Mouse (Mus musculus): ENCODE measurements around the gene Tbc1d30. TPM values are rescaled to one million over a fixed set of nuclear protein-coding genes. Genes with fewer than 3 reads are reported as not detected.

The Tbc1d30 gene
- 16.6 and 17.0 TPM in 2 replicates for polyA plus RNA-seq (2014; fragmentation: Nextera tagmentation; extraction: Ambion mirVana)

DNA sequence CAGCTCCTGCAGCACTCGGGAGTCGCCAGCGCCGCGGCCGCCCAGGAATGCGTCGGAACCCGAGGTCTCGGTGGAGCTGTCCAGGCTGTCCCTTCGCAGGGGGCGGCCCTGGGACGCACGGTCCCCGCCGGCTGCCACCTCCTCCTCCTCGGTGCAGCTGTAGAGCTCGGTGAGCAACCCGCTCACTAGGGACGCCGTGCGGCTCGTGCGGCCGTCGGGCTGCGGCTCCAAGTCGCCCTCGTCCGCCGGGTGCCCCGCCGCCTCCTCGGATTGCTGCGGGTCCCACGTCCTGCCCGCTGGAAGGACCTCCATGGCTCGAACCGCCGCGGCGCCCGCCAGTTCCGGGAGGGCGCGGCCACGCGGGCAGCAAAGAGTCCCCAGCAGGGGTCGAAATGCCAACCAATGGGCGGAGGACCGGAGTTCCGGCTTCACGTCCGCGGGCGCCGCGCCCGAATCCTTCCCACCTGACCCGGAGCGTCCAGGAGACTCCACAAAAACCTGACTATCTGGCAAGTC, at the start of gene Tbc1d30:
Tbc1d30 (minus strand) TSS at position 213 of the 516 bp plus-strand sequence.
- Histone ChIP-seq H3K4me3 (replicated peaks; ENCODE audit: low read depth, low read length) (peak within 1 kb of the TSS; percentile 43), H3K4me2 (ENCODE audit: low read length) (peak within 1 kb of the TSS; percentile 86), H3K36me3 (ENCODE audit: control insufficient read depth, insufficient read depth, low read length) (no peaks in the 10 kb centered on the region), H3K9ac (replicated peaks; ENCODE audit: low read length) (peak within 1 kb of the TSS; percentile 40), H3K27ac (replicated peaks; ENCODE audit: low read depth, low read length) (no peak within 1 kb of the TSS), H3K9me3 (ENCODE audit: control insufficient read depth, low read length) (no peaks in the 10 kb centered on the region), H3K4me1 (ENCODE audit: control insufficient read depth, insufficient read depth, low read length) (peaks cover 8% of the 10 kb centered on the region), H3K27me3 (ENCODE audit: control insufficient read depth, insufficient read depth, low read length) (peaks cover 29% of the 10 kb centered on the region)
- DNase-seq (peak; percentile 58), ATAC-seq (ENCODE audit: low FRiP score, low TSS enrichment) (no peak; the same call in 1 of the 2 replicates)
- WGBS = under 1% methylated on average over 54 of the region's 61 CpGs

DNA sequence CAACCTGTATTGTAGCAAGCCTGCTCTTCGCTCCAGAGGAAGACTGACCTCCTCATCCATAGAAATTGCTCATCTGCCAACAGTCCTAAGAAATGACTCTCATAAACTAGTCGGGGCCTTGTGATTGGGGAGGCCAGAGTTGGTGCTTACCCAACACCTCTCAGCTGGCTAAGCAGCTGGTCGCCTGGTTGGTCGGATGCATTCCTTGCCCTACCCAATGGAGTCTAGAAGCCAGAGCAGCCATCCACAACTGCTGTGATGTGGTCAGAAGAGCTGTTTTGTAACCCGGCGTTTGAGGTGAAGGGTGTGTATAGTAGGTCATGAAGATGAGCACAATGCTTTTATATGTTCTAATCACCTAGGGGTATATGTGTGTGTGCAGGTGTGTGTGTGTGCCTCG, 47.5 kb upstream of the Tbc1d30 start:
- Histone ChIP-seq H3K9ac (replicated peaks; ENCODE audit: low read length) (no peak overlapping the region), H3K9me3 (ENCODE audit: control insufficient read depth, low read length) (no peaks in the 10 kb centered on the region), H3K27me3 (ENCODE audit: control insufficient read depth, insufficient read depth, low read length) (no peaks in the 10 kb centered on the region), H3K4me1 (ENCODE audit: control insufficient read depth, insufficient read depth, low read length) (no peaks in the 10 kb centered on the region), H3K36me3 (ENCODE audit: control insufficient read depth, insufficient read depth, low read length) (peaks cover 30% of the 10 kb centered on the region), H3K27ac (replicated peaks; ENCODE audit: low read depth, low read length) (no peak overlapping the region), H3K4me3 (replicated peaks; ENCODE audit: low read depth, low read length) (no peak overlapping the region), H3K4me2 (ENCODE audit: low read length) (no peak overlapping the region)
- DNase-seq (no peak), ATAC-seq (ENCODE audit: low FRiP score, low TSS enrichment) (no peak)
- WGBS = 89% methylated on average over 7 of the region's 7 CpGs

DNA sequence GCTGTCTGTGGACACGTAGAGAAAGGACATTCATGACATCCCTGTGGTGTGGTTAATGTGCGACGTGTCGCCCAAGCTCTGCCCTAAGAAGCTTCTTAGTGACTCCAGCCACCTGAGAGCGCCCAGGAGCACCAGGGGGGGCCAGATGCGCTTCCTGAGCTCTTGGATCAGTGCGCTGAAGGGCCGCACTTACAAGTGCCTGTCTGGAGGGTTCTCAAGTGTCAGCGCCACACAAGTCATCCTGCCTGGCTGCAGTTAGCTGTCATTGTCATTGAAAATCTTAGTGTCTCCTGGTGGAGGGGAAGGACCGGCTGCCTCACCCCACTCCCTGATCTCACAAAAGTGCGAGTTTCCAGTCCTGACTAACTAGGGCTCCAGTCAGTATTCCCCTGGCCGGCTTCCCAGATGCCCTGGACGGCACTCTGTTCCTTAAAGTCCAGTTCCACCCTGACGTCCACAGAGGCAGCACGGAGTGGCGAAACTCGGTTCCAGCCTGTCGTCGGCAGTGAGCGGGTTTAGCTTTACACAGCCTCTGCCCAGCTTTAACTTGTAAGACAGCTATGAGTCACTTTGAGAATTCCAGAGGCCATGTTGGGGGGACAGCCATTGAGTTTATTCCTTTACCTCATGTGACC, 44.6 kb upstream of the Tbc1d30 start:
- Histone ChIP-seq H3K4me3 (replicated peaks; ENCODE audit: low read depth, low read length) (no peak overlapping the region), H3K4me2 (ENCODE audit: low read length) (no peak overlapping the region), H3K4me1 (ENCODE audit: control insufficient read depth, insufficient read depth, low read length) (no peaks in the 10 kb centered on the region), H3K9me3 (ENCODE audit: control insufficient read depth, low read length) (no peaks in the 10 kb centered on the region), H3K36me3 (ENCODE audit: control insufficient read depth, insufficient read depth, low read length) (peaks cover 59% of the 10 kb centered on the region), H3K27me3 (ENCODE audit: control insufficient read depth, insufficient read depth, low read length) (no peaks in the 10 kb centered on the region), H3K9ac (replicated peaks; ENCODE audit: low read length) (no peak overlapping the region), H3K27ac (replicated peaks; ENCODE audit: low read depth, low read length) (no peak overlapping the region)
- WGBS = 87% methylated on average over 20 of the region's 20 CpGs
- ATAC-seq (ENCODE audit: low FRiP score, low TSS enrichment) (no peak), DNase-seq (no peak)

DNA sequence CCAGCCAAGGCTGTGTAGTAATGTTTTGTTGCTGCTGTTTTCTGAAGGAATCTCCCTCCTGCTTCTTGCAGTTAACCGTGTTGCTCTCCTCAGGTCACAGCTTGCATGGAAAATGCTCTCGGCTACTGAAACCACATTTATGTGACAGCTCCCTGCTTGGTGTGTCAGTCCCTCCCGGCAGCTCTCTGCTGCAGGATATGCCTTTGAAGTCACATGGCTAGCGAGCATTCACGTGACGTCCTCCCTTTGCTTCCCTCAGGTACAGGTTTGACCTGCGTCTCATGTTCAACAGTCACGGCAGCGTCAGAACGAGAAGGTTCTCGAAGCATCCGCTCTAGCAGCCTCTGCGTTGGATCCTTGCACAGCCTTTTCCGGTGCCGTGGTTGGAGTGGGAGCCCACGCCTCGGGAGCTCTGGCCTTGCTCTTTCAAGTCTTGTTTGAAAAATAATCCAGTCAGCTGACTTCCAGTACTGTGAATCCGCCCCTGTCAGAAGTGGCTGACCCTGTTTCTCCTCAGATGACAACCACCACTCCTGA, 43.8 kb upstream of the Tbc1d30 start:
- ATAC-seq (ENCODE audit: low FRiP score, low TSS enrichment) (no peak), DNase-seq (no peak)
- Histone ChIP-seq H3K4me2 (ENCODE audit: low read length) (no peak overlapping the region), H3K4me1 (ENCODE audit: control insufficient read depth, insufficient read depth, low read length) (no peaks in the 10 kb centered on the region), H3K36me3 (ENCODE audit: control insufficient read depth, insufficient read depth, low read length) (peaks cover 67% of the 10 kb centered on the region), H3K9me3 (ENCODE audit: control insufficient read depth, low read length) (no peaks in the 10 kb centered on the region), H3K27me3 (ENCODE audit: control insufficient read depth, insufficient read depth, low read length) (no peaks in the 10 kb centered on the region), H3K9ac (replicated peaks; ENCODE audit: low read length) (no peak overlapping the region), H3K27ac (replicated peaks; ENCODE audit: low read depth, low read length) (no peak overlapping the region), H3K4me3 (replicated peaks; ENCODE audit: low read depth, low read length) (no peak overlapping the region)
- WGBS = 88% methylated on average over 18 of the region's 18 CpGs

DNA sequence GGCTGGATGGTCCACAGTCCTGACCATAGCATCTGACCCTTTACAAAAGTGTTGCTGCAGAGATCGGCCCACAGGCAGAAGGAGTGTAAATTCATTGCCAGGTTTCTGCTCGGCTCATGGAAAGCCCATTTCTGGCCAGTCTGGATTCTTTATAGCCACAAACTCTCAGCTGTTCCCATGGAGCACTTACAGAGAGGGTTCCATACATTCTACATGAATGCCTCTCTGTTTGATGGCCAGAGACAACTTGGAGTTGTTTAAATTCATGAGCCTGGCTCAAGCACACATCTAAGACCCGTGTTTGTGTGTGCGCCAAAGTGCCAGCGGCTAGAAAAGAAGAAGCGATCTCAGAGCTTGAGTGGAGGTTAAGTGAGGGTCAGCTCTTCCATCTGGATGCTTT, 43.2 kb upstream of the Tbc1d30 start:
- Histone ChIP-seq H3K4me3 (replicated peaks; ENCODE audit: low read depth, low read length) (no peak overlapping the region), H3K27me3 (ENCODE audit: control insufficient read depth, insufficient read depth, low read length) (no peaks in the 10 kb centered on the region), H3K9me3 (ENCODE audit: control insufficient read depth, low read length) (no peaks in the 10 kb centered on the region), H3K36me3 (ENCODE audit: control insufficient read depth, insufficient read depth, low read length) (peaks cover 73% of the 10 kb centered on the region), H3K27ac (replicated peaks; ENCODE audit: low read depth, low read length) (no peak overlapping the region), H3K4me2 (ENCODE audit: low read length) (no peak overlapping the region), H3K4me1 (ENCODE audit: control insufficient read depth, insufficient read depth, low read length) (no peaks in the 10 kb centered on the region), H3K9ac (replicated peaks; ENCODE audit: low read length) (no peak overlapping the region)
- ATAC-seq (ENCODE audit: low FRiP score, low TSS enrichment) (no peak), DNase-seq (no peak)
- 85% methylated on average over 6 of the region's 6 CpGs for WGBS

DNA sequence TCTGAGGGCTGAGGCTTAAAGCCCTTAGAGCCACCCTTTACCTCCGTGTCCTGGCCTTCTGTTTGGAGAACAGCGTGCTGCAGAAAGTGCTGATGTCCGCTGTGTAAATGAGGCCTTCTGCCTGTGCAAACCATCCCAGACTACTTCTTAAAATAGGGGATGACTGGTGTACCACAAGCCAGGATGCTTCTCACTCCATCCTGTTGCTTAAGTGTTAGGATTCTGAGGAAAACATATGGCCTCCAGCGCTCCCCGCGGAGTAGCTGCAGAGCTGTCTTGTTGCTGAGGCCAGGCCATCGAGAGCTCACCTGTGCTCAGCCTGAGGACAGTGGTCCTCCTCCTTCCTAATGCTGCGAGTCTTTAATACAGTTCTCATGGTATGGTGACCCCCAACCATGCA, 40.8 kb upstream of the Tbc1d30 start:
- Histone ChIP-seq H3K4me2 (ENCODE audit: low read length) (no peak overlapping the region), H3K36me3 (ENCODE audit: control insufficient read depth, insufficient read depth, low read length) (peaks cover 97% of the 10 kb centered on the region), H3K4me3 (replicated peaks; ENCODE audit: low read depth, low read length) (no peak overlapping the region), H3K4me1 (ENCODE audit: control insufficient read depth, insufficient read depth, low read length) (no peaks in the 10 kb centered on the region), H3K9me3 (ENCODE audit: control insufficient read depth, low read length) (no peaks in the 10 kb centered on the region), H3K9ac (replicated peaks; ENCODE audit: low read length) (no peak overlapping the region), H3K27me3 (ENCODE audit: control insufficient read depth, insufficient read depth, low read length) (no peaks in the 10 kb centered on the region), H3K27ac (replicated peaks; ENCODE audit: low read depth, low read length) (no peak overlapping the region)
- 98% methylated on average over 8 of the region's 8 CpGs for WGBS
- DNase-seq (no peak), ATAC-seq (ENCODE audit: low FRiP score, low TSS enrichment) (no peak)

DNA sequence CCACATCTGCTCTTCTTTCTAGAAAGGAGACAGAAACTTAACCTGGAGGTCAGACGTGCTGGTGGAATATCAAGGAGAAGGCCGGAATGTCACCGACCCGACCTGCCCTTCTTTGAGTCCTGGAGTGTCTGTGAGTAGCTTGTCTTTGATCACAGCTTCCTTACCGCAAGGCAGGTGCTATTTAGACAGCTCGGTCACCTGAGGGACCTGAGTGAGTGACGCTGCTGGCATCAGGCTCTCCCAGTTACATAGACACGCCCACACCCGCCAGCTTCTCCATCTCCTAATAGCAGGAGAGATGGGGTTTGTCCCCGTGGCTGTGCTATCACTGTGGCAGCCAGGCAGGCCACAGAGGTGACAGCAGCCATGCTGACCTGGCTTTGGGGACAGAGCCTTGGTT, 39.5 kb upstream of the Tbc1d30 start:
- WGBS = 87% methylated on average over 10 of the region's 10 CpGs
- no peak overlapping the region for H3K4me2 ChIP-seq (ENCODE audit: low read length)
- H3K36me3 ChIP-seq (ENCODE audit: control insufficient read depth, insufficient read depth, low read length) = peaks cover 89% of the 10 kb centered on the region
- no peak overlapping the region for H3K4me3 ChIP-seq (replicated peaks; ENCODE audit: low read depth, low read length)
- DNase-seq (no peak), ATAC-seq (ENCODE audit: low FRiP score, low TSS enrichment) (no peak)
- no peaks in the 10 kb centered on the region for H3K9me3 ChIP-seq (ENCODE audit: control insufficient read depth, low read length)
- H3K27me3 ChIP-seq (ENCODE audit: control insufficient read depth, insufficient read depth, low read length) = no peaks in the 10 kb centered on the region
- H3K4me1 ChIP-seq (ENCODE audit: control insufficient read depth, insufficient read depth, low read length) = no peaks in the 10 kb centered on the region
- H3K9ac ChIP-seq (replicated peaks; ENCODE audit: low read length) = no peak overlapping the region
- H3K27ac ChIP-seq (replicated peaks; ENCODE audit: low read depth, low read length) = no peak overlapping the region

DNA sequence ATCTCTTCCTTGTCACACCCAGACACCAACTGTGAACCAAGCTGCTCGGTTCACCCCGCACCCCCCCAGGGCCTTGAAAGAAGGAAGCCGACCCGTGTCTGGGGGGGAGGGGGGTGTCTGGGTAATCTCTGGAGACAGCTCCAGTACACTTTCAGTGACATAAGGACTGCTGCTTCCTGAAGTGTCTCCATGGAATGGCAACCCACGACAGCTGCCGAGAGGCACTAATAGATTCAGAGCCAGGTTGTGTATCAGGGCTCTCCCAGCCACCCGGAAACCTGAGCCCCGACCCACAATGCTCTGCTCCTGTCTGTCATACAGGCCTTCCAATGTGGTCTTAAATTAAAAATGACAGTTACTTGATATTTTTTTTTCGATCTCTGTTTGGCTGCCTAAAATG, 35.3 kb upstream of the Tbc1d30 start:
- DNase-seq (peak; percentile 26), ATAC-seq (ENCODE audit: low FRiP score, low TSS enrichment) (no peak)
- no peak overlapping the region for H3K4me2 ChIP-seq (ENCODE audit: low read length)
- no peaks in the 10 kb centered on the region for H3K27me3 ChIP-seq (ENCODE audit: control insufficient read depth, insufficient read depth, low read length)
- no peak overlapping the region for H3K9ac ChIP-seq (replicated peaks; ENCODE audit: low read length)
- 0 out of 2 replicates have a peak overlapping the region, but pooled peaks have one; percentile 13 for H3K27ac ChIP-seq (replicated peaks; ENCODE audit: low read depth, low read length)
- H3K36me3 ChIP-seq (ENCODE audit: control insufficient read depth, insufficient read depth, low read length) = peaks cover 87% of the 10 kb centered on the region
- no peaks in the 10 kb centered on the region for H3K4me1 ChIP-seq (ENCODE audit: control insufficient read depth, insufficient read depth, low read length)
- no peak overlapping the region for H3K4me3 ChIP-seq (replicated peaks; ENCODE audit: low read depth, low read length)
- 62% methylated on average over 9 of the region's 9 CpGs for WGBS
- H3K9me3 ChIP-seq (ENCODE audit: control insufficient read depth, low read length) = no peaks in the 10 kb centered on the region

DNA sequence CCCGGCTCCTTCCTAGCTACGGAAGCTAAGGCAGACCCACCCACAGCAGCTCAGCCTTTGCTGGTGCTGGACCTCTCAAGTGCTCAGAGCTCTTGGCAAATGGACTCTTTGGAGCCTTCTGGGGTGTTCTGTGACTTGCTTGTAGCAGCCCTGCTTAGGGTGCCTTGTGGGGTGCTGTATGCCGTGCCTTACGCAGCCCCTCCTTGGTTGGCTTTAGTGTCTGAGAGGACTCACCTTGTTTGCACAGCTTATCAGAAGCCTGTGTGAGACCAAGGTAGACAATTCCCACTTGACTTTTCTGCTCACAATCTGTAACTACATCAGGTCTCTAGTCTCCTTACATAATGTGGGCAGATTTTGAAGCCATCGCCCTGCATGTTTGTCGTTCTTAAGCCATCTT, 34.6 kb upstream of the Tbc1d30 start:
- no peaks in the 10 kb centered on the region for H3K27me3 ChIP-seq (ENCODE audit: control insufficient read depth, insufficient read depth, low read length)
- no peak overlapping the region for H3K27ac ChIP-seq (replicated peaks; ENCODE audit: low read depth, low read length)
- peaks cover 87% of the 10 kb centered on the region for H3K36me3 ChIP-seq (ENCODE audit: control insufficient read depth, insufficient read depth, low read length)
- DNase-seq (no peak), ATAC-seq (ENCODE audit: low FRiP score, low TSS enrichment) (no peak)
- 94% methylated on average over 6 of the region's 6 CpGs for WGBS
- no peaks in the 10 kb centered on the region for H3K4me1 ChIP-seq (ENCODE audit: control insufficient read depth, insufficient read depth, low read length)
- no peaks in the 10 kb centered on the region for H3K9me3 ChIP-seq (ENCODE audit: control insufficient read depth, low read length)
- no peak overlapping the region for H3K9ac ChIP-seq (replicated peaks; ENCODE audit: low read length)
- no peak overlapping the region for H3K4me2 ChIP-seq (ENCODE audit: low read length)
- no peak overlapping the region for H3K4me3 ChIP-seq (replicated peaks; ENCODE audit: low read depth, low read length)

Data from midbrain, embryonic 14.5 days (tissue).